Mouse (Mus musculus): ENCODE measurements around the gene Gramd1a.

The Gramd1a gene

DNA sequence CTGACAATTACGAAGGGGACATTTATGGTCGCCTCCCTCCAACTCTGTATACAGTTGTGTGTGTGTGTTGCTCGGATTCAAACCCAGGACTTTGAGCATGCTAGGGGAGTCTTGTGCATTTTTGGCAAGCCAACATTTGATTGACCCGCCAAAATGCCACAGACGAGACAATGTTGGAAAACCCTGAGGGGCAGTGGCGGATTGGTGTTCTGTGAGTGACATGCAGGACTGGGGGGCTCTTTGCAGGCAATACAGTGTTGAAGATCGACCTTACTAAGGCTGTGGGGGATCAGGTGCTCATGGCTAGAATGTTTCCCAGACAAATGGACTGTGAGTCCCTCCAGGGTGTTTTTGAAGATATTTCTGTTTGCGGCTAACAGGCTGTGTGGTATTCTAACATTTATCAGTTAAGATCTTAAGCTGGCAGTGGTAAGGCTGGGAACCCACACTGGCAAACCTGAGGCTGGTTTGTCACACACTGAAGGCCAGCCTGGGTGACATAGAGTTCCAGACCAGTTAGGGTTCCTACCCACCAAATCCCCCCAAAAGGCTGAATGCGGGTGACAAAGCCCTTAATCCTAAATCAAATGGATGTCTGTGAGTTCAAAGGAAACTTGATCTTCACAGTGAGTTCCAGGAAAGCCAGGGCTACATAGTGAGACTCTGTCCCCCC lies 58.7 kb downstream of the Gramd1a start:
- no peak for DNase-seq (ENCODE audit: low spot score)

DNA sequence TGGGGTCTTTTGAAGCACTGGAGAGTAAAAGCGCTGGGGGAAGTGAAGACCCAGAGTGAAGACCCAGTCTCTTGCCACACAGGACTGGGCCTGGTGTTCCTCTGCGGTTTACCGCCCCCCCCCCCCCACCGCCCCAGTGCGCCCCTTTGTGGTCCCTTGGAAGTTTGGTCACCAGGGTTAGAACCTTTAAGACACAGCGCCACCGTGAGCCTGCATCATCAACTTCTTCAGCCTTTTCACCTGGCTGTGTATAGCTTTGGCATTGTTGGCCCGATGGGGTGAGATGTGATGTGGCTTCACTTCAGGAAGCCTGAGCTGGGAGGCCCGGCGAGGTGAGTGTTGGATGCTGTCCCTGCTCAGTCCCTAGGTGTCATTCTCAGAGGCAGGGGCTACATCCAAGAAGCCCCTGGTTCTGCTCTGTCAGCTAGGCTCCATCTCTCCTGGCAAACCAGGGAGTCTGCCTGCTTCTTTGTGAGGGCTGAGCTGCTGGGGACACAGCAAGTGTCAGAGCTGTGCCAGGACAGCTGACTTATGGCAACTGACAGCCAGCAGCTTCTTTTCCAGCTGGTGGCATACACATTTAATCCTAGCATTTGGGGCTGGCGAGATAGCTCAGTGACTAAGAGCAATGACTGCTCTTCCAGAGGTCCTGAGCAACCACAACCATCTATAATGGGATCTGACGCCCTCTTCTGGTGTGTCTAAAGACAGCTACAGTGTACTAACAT lies 60.8 kb downstream of the Gramd1a start:
- no peak for DNase-seq (ENCODE audit: low spot score)

DNA sequence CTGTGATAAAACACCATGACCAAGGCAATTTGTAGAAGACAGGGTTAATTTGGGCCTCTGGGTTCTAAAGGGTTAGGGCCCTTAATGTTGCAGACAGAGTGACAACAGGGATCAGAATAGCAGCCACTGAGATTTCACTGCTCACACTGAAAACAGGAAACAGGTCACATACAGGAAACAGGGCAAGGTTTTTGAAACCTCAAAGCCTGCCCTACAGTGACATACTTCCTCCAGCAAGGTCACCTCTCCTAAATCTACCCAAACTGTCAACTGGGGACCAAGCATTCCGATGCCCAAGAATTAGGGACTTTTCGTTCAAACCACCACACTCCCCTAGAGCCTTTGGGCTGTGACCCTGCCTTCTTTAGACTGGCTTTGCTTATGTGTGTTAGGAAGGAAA lies 66.0 kb downstream of the Gramd1a start:
- no peak for DNase-seq (ENCODE audit: low spot score)

DNA sequence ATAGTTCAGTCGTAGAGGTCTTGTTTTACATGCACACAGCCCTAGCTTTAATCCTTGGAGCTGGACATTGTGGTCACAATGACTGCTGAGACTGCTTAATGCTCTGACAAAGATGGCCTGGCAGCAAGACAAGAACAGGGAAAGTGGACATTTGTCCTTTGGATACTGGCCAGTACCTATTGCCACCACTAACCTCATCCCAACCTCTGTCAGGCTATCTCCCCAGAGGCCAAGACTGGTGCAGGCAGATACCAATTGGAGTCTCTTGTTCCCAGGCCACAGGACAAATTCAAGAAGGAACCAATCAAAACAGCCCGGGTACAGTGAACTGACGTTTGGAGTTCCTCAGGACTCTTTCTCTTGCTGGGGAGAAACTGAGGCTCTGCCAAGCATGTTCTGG lies 67.5 kb downstream of the Gramd1a start:
- DNase-seq (ENCODE audit: low spot score), result no peak

DNA sequence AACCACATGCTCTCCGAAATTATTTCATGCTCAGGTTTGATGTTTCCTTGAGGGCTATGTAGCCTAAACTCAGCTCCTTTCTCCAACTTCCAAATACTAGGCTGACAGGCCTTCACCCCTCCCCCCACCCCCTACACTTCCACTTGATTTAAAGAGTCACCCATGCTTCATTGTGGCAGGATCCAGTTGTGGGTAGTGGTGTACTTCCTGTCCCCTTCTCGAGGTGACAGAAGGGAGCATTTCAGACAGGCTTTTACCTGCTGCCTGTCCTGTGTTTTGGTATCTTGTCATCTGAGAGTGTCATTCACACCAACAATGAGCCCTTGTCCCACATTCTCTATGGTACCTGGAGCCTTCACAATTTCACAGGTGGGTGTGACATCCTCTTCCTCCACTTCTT lies 68.4 kb downstream of the Gramd1a start:
- DNase-seq (ENCODE audit: low spot score), result no peak

DNA sequence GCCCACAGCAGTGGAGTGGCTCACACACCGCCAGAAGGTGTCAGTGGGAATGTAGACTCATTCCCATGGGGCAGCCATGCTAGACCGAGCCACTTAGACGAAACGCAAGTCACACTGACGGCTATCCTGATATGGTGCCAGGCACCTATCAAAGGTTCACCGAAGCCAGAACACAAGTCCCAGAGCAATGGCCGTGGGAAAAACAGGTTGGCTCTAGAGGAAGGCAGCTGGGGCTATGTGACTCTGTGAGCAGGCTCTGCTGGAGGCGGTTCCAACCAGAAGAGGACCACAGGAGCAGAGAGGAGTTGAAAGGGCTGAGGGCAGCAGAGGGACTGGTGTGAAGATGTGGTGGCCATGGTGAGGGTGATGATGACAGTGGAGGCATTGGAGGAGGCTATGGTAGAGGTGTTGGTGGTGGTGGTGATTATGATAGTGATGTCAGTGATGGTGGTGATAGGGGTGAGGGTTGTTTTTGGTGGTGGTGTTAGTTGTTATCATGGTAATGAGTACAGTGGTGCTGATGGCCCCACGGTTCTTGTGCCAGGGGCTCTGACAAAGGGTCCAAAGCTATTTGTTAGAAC lies 69.4 kb downstream of the Gramd1a start:
- no peak for DNase-seq (ENCODE audit: low spot score)

DNA sequence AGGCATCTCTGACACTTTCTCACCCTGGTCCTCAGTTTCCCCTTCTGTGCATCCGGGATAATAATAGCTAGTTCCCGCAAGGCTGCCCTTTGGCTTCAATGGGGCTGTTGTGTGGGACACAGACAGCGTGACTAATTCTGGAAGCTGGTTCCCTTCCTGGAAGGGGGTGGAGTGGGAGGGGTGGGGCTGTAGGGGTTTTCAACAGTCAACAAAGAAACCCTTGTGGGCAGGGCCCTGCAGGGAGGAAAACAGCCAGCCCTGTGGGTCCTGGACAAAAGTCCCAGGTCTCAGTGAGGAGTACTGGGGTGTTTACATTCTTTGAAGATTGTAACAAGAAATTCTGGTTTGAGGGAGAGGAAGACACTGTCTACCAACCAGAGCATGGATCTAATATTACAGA lies 70.5 kb downstream of the Gramd1a start:
- DNase-seq (ENCODE audit: low spot score), result no peak

DNA sequence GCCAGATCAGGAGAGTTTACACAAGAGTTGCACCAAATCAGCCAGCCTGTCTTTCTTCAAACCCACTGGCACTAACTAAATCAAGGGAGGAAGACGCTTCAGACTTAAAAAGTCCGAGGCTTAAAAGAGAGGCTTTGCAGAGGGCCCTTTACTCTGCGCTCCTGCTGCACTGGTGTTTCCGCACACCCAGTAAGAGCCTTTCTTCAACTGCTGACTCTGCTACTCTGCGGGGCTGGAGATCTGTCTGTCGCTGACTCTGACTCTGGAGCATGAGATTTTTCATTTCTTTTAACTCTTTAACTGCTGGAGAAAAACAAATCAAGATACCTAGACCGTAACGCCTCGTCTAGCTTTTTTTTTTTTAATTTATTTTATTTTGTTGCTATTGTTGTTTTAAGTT lies 71.6 kb downstream of the Gramd1a start:
- DNase-seq (ENCODE audit: low spot score), result no peak

DNA sequence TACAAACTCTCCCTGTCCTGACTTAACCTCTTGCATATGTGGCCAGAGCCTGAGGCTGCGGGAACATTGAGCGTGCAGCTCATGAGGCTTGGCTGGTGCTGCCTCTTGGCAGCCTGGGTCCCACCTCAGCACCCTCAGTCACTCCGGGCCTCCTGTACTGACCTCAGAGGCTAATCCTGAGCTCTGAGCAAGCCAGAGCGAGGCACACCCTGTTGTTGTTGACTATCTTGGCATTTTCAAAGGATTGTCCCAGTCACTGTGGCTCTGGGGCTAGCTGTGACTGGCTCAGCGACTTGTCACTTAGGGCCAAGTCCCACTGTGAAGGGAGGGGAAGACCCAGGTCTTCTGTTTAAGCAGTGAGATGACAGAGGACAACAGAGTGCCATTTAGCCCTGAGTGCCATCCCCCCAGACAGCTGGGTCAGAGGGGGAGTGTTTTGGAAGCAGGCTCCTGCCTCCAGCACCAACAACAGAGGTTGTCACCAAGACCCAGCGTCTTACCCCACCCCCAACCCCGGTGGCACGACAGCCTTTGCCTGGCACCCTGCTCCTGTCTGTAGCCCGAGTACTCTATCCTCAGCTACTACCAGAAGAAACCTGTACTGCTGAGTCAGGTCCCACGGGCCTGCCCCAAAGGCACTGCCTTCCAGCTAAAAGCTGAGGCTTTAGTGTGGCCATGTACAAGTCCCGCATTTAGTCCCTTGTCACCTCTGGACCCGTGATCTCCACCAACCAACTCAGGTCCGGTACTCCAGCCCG lies 72.7 kb downstream of the Gramd1a start:
- DNase-seq (ENCODE audit: low spot score), result no peak

DNA sequence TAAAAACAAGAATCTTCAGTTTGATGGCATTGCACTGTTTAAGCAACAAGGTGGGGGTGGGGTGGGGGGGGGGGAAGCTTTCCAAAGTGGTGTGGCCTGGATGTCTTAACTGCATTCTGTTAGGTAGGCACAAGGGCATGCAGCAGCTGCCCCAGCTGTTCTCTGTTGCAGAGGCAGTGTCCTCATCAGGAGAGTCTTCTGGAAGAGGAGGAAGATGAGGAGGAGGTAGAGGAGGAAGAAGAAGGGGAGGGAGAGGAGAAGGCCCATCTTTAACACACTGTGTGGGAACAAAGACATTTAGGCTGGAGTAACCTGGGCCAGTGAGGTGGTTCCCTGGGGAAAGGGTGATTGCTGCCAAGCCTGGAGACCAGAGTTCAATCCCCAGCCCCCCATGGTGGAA lies 73.6 kb downstream of the Gramd1a start:
- no peak for DNase-seq (ENCODE audit: low spot score)

DNA sequence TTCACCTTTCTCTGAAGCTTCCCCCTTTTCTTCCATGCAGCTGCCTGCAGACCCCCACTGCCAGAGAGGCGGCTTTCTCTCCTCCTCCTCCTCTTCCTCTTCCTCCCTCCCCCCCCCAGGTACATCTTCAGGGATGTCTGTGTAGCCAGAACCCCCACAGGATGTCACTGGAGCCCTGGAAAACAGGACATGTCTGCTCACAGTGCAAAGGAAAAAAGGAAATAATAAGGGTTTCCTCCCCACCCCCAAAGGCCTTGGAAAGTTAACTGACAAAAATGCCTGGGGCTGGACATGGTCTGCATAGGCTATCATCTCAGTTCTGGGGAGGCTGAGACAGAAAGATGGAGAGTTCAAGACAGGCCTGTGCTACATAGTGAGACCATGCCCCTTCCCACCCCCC lies 74.6 kb downstream of the Gramd1a start:
- DNase-seq (ENCODE audit: low spot score), result no peak

DNA sequence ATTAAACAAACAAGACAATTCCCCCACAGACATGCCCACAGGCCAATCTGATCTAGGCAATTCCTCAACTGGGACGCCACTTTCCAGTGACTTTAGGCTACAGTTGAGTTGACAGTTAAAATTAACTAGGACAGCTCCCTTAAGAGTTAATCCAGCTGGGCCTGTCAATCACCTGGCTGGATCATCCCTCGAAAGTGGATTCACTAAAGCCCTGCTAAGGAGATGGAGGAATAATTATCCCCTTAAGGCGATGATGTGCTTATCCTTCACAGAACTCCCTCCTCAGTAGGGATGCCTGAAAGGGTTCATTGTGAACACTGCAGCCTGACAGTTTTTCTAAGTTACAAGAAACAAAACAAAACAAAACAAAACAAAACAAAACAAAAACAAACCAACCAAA lies 75.1 kb downstream of the Gramd1a start:
- no peak for DNase-seq (ENCODE audit: low spot score)

Data from c-Kit-positive CD71-positive TER-119-positive erythroid progenitor cells, embryonic 14.5 days (primary cell).